Mouse (Mus musculus): ENCODE measurements around the gene Lmod2. TPM values are rescaled to one million over a fixed set of nuclear protein-coding genes. Genes with fewer than 3 reads are reported as not detected.

The Lmod2 gene
- polyA plus RNA-seq, 1 experiment from 2014 or later = 1.8 TPM

- no peaks in the 10 kb centered on the region for H3K9me3 ChIP-seq
These were observed 49.6 kb downstream of the Lmod2 start for GRCm38 (mm10) chr6:24647103-24647691.

GRCm38 (mm10) chr6:24648403-24648802, 50.8 kb downstream of the Lmod2 start:
- 82% methylated on average over 4 of the region's 4 CpGs for WGBS
- H3K4me2 ChIP-seq = no peak overlapping the region
- H3K4me1 ChIP-seq = no peaks in the 10 kb centered on the region
- no peaks in the 10 kb centered on the region for H3K9me3 ChIP-seq
- ATAC-seq (ENCODE audit: borderline replicate concordance, extremely low read depth, low FRiP score, low TSS enrichment) = no peak
- H3K36me3 ChIP-seq = peaks cover 3% of the 10 kb centered on the region; the same call in 1 of the 2 replicates
- H3K27me3 ChIP-seq = no peaks in the 10 kb centered on the region
- no peak overlapping the region for H3K9ac ChIP-seq
- H3K4me3 ChIP-seq = no peak overlapping the region
- H3K27ac ChIP-seq = no peak overlapping the region

More at GRCm38 (mm10) chr6:24647103-24647691, 49.6 kb downstream of the Lmod2 start:
- no peak for ATAC-seq (ENCODE audit: borderline replicate concordance, extremely low read depth, low FRiP score, low TSS enrichment)
- no peak overlapping the region for H3K4me2 ChIP-seq
- 81% methylated on average over 4 of the region's 4 CpGs for WGBS
- H3K4me1 ChIP-seq = no peaks in the 10 kb centered on the region
- H3K27me3 ChIP-seq = no peaks in the 10 kb centered on the region
- no peaks in the 10 kb centered on the region for H3K36me3 ChIP-seq
- H3K27ac ChIP-seq = no peak overlapping the region
- no peak overlapping the region for H3K9ac ChIP-seq
- no peak overlapping the region for H3K4me3 ChIP-seq

DNA sequence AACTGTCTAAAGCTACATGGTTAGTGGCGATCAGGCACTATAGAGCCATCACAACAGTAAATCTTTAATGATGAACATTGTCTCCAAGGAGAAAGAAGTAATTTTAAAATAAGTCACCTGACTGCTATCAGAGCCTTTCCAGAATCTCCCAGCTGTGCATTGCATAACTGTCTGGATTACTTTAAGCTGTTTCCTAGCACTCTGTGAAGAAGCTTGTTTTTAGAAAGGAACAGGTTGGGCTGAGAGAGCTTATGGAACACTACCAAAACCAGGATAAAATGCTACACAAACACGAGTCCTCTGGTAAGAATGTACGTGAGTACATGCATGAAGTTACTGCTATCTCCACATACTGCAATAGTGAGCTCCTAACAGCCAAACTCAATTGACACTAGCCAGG, 53.2 kb downstream of the Lmod2 start:
- H3K4me2 ChIP-seq = no peak overlapping the region
- 79% methylated on average over 3 of the region's 3 CpGs for WGBS
- no peaks in the 10 kb centered on the region for H3K4me1 ChIP-seq
- no peaks in the 10 kb centered on the region for H3K9me3 ChIP-seq
- no peak overlapping the region for H3K9ac ChIP-seq
- H3K27ac ChIP-seq = no peak overlapping the region
- no peaks in the 10 kb centered on the region for H3K27me3 ChIP-seq
- no peak for ATAC-seq (ENCODE audit: borderline replicate concordance, extremely low read depth, low FRiP score, low TSS enrichment)
- H3K4me3 ChIP-seq = no peak overlapping the region
- H3K36me3 ChIP-seq = peaks cover 3% of the 10 kb centered on the region; the same call in 1 of the 2 replicates

DNA sequence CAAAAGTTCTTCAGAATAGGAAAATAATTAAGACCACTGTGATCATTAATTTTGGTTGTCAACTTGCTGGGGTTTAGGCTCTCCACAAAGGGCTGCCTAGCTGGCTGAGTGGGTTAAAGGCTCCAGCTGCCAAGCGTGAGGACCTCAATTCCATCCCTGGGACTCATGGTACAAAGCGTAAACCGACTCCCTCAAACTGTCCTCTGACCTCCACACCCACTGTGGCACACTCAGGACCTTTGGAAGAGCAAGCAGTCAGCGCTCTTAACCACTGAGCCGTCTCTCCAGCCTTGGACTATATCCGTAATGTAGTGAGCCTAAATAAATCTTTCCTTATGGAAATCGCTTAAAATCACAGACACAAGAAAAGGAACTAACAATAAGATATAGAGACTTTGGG, 54.0 kb downstream of the Lmod2 start:
- ATAC-seq (ENCODE audit: borderline replicate concordance, extremely low read depth, low FRiP score, low TSS enrichment) = no peak
- no peak overlapping the region for H3K9ac ChIP-seq
- H3K4me2 ChIP-seq = no peak overlapping the region
- no peaks in the 10 kb centered on the region for H3K27me3 ChIP-seq
- peaks cover 3% of the 10 kb centered on the region; the same call in 1 of the 2 replicates for H3K36me3 ChIP-seq
- H3K4me1 ChIP-seq = no peaks in the 10 kb centered on the region
- no peaks in the 10 kb centered on the region for H3K9me3 ChIP-seq
- H3K4me3 ChIP-seq = no peak overlapping the region
- WGBS = 72% methylated on average over 7 of the region's 7 CpGs
- H3K27ac ChIP-seq = no peak overlapping the region

Other genes starting within 250 kb of the Lmod2 start
- gene Iqub, start 82.7 kb upstream of the Lmod2 start, polyA plus RNA-seq (2015; fragmentation: Nextera tagmentation; extraction: Ambion mirVana) = 0.99 and 1.2 TPM in 2 replicates
- gene Ndufa5, start 69.7 kb upstream of the Lmod2 start, polyA plus RNA-seq (2015; fragmentation: Nextera tagmentation; extraction: Ambion mirVana) = 290 and 320 TPM in 2 replicates
- gene Asb15, start 69.6 kb upstream of the Lmod2 start, polyA plus RNA-seq (2015; fragmentation: Nextera tagmentation; extraction: Ambion mirVana) = not detected in 2 replicates
- 67.3 and 68.5 TPM in 2 replicates for gene Wasl, start 67.2 kb downstream of the Lmod2 start, polyA plus RNA-seq (2015; fragmentation: Nextera tagmentation; extraction: Ambion mirVana)
- gene Hyal6, start 135.5 kb downstream of the Lmod2 start, polyA plus RNA-seq (2015; fragmentation: Nextera tagmentation; extraction: Ambion mirVana) = not detected in 2 replicates
- not detected in 2 replicates for gene Hyal4, start 150.6 kb downstream of the Lmod2 start, polyA plus RNA-seq (2015; fragmentation: Nextera tagmentation; extraction: Ambion mirVana)
- not detected in 2 replicates for gene Spam1, start 193.4 kb downstream of the Lmod2 start, polyA plus RNA-seq (2015; fragmentation: Nextera tagmentation; extraction: Ambion mirVana)

Data from lung, embryonic 15.5 days (tissue).